Mouse (Mus musculus): Measurements from ENCODE around the gene Vmn1r4.
A peak's percentile ranks its signal among the peaks of the same experiment; 100 is the strongest.

Vmn1r4 gene

GRCm38 (mm10) chr6:56916279-56916678 lies 7.5 kb upstream of the Vmn1r4 start:
- ATAC-seq (ENCODE audit: low TSS enrichment) = 0 out of 2 replicates have a peak, but pooled peaks have one; percentile 45

- no peak for ATAC-seq (ENCODE audit: low TSS enrichment)
Measured at GRCm38 (mm10) chr6:56917578-56918368, 6.0 kb upstream of the Vmn1r4 start.

GRCm38 (mm10) chr6:56919330-56920044 lies 4.3 kb upstream of the Vmn1r4 start:
- no peak for ATAC-seq (ENCODE audit: low TSS enrichment)

GRCm38 (mm10) chr6:56920222-56921092 lies 3.4 kb upstream of the Vmn1r4 start:
- ATAC-seq (ENCODE audit: low TSS enrichment) = no peak

GRCm38 (mm10) chr6:56923331-56923725 lies 487 bp upstream of the Vmn1r4 start:
- ATAC-seq (ENCODE audit: low TSS enrichment) = no peak; the same call in 1 of the 2 replicates

GRCm38 (mm10) chr6:56931648-56932415 lies 8.0 kb downstream of the Vmn1r4 start:
- ATAC-seq (ENCODE audit: low TSS enrichment) = no peak

GRCm38 (mm10) chr6:56932464-56932863 lies 8.6 kb downstream of the Vmn1r4 start:
- no peak for ATAC-seq (ENCODE audit: low TSS enrichment)

GRCm38 (mm10) chr6:56934366-56934765 lies 10.6 kb downstream of the Vmn1r4 start:
- no peak for ATAC-seq (ENCODE audit: low TSS enrichment)

- ATAC-seq (ENCODE audit: low TSS enrichment) = no peak
Measured at GRCm38 (mm10) chr6:56956436-56956835, 32.6 kb downstream of the Vmn1r4 start.

- ATAC-seq (ENCODE audit: low TSS enrichment) = no peak
Measured at GRCm38 (mm10) chr6:56969973-56970372, 46.2 kb downstream of the Vmn1r4 start, which contains the start of gene Vmn1r5. Gene Vmn1r5 (plus strand): TSS chr6:56970273.

- no peak for ATAC-seq (ENCODE audit: low TSS enrichment)
Measured at GRCm38 (mm10) chr6:56996943-56997342, 73.1 kb downstream of the Vmn1r4 start, which contains the start of gene Vmn1r6. Gene Vmn1r6 (plus strand): TSS chr6:56997243.
